Mouse (Mus musculus): ENCODE data around the gene Hspb1.

GRCm38 (mm10) chr5:135909646-135910045 lies 21.9 kb downstream of the Hspb1 start:
- TF ChIP-seq POLR2A (IDR thresholded peaks at IDR 0.05; ENCODE audit: borderline replicate concordance, control insufficient read depth, low read depth, low read length) (no peak), CTCF (IDR thresholded peaks at IDR 0.05; ENCODE audit: control insufficient read depth, insufficient read depth, low read length) (no peak)
